Mouse (Mus musculus) liver, embryonic 11.5 days (tissue): Measurements from ENCODE around the gene Mthfsd. TPM values are rescaled to one million over a fixed set of nuclear protein-coding genes. Genes with fewer than 3 reads are reported as not detected.

Source experiments
- ATAC-seq: fragments of 200-750 bp; cut with Nextera tagmentation; replicated peaks from 2 replicates; pipeline ENCODE4 v1.8.0; 2017; ENCODE audit warnings: moderate number of reproducible peaks, mild to moderate bottlenecking, moderate TSS enrichment, moderate library complexity; ENCODE audit not compliant: low FRiP score
- DNase-seq: peaks from one replicate; pipeline ENCODE4 v3.0.0-alpha.2; 2017; ENCODE audit warnings: low spot score
- H3K27ac ChIP-seq: fragments of 300-500 bp; sonication (generic); 2 replicates; pipeline ENCODE4 v1.5.1; 2014; ENCODE audit warnings: mild to moderate bottlenecking, low read depth, low read length, control low read depth
- H3K27me3 ChIP-seq: fragments of 300-500 bp; sonication (generic); replicated peaks from 2 replicates; pipeline ENCODE4 v1.6.1; 2014; ENCODE audit warnings: low read length, mixed read lengths; ENCODE audit not compliant: control insufficient read depth, insufficient read depth
- H3K36me3 ChIP-seq: fragments of 300-500 bp; sonication (generic); 2 replicates; pipeline ENCODE4 v1.6.1; 2014; ENCODE audit warnings: mild to moderate bottlenecking, low read length, moderate library complexity, mixed read lengths; ENCODE audit not compliant: control insufficient read depth, insufficient read depth
- H3K4me1 ChIP-seq: fragments of 300-500 bp; sonication (generic); replicated peaks from 2 replicates; pipeline ENCODE4 v1.6.1; 2014; ENCODE audit warnings: low read length, mixed read lengths; ENCODE audit not compliant: control insufficient read depth, insufficient read depth
- H3K4me2 ChIP-seq: fragments of 300-500 bp; sonication (generic); 2 replicates; pipeline ENCODE4 v1.6.1; 2014; ENCODE audit warnings: mild to moderate bottlenecking, control low read depth, moderate library complexity
- H3K4me3 ChIP-seq: fragments of 300-500 bp; sonication (generic); 2 replicates; pipeline ENCODE4 v1.5.1; 2014; ENCODE audit warnings: low read depth, low read length, control low read depth
- H3K9ac ChIP-seq: fragments of 300-500 bp; sonication (generic); 2 replicates; pipeline ENCODE4 v1.6.1; 2014; ENCODE audit warnings: low read depth, low read length, control low read depth
- H3K9me3 ChIP-seq: fragments of 300-500 bp; sonication (generic); 2 replicates; pipeline ENCODE4 v1.6.1; 2016; ENCODE audit warnings: low read length, inconsistent platforms, mixed read lengths; ENCODE audit not compliant: control insufficient read depth
- WGBS: fragments of 180-500 bp; shearing (Covaris S2); extraction: QIAGEN DNeasy Blood & Tissue Kit; methylation state at CpG from one replicate; pipeline ENCODE4 v1.1.7; 2014; 5-methylcytosine and 5-hydroxymethylcytosine counted together
- microRNA-seq: library from miRNA; unstranded; fragments of <30 nt; microRNA quantifications from one replicate; pipeline ENCODE4, GENCODE M21; 2017; ENCODE audit warnings: borderline number of aligned reads
- polyA plus RNA-seq: library from polyadenylated mRNA; unstranded; fragments of >200 nt; fragmentation: Nextera tagmentation; extraction: Ambion mirVana; gene quantifications from 2 replicates; pipeline ENCODE4 v1.2.1, GENCODE M21; 2014

The Mthfsd gene
- polyA plus RNA-seq, 1 experiment from 2014 or later = 48.1 TPM

- no peaks in the 10 kb centered on the region for H3K4me1 ChIP-seq
- no peak overlapping the region for H3K4me2 ChIP-seq
- DNase-seq = no peak
- no peak overlapping the region for H3K9ac ChIP-seq
- no peak overlapping the region for H3K4me3 ChIP-seq
- H3K27ac ChIP-seq = no peak overlapping the region
- H3K9me3 ChIP-seq = no peaks in the 10 kb centered on the region
- 76% methylated on average over 9 of the region's 9 CpGs for WGBS
- peaks cover 4% of the 10 kb centered on the region; the same call in 1 of the 2 replicates for H3K27me3 ChIP-seq
- H3K36me3 ChIP-seq = no peaks in the 10 kb centered on the region
- ATAC-seq = no peak
These were observed 50.1 kb downstream of the Mthfsd start for GRCm38 (mm10) chr8:121058081-121058480.

DNA sequence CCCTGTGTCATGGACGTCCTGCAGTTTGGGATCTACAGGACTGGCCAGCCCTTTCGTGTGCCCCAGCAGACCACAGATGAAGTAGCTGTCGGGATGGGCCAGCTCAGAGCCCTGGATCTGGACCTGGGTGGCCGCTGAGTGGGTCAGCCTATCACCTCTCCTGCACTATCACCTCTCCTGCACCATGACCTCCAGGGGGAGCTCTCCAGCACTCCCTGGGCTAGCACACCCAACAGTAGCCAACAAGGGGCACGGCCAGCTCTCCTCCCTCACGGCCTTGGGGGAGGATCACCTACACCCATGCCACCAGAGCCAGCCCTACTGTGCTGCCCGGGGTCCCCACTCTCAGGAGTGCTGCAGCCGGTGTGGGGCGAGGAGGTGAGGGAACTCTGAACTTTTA lies 60.8 kb downstream of the Mthfsd start:
- H3K4me2 ChIP-seq = no peak overlapping the region
- DNase-seq = no peak
- ATAC-seq = no peak
- WGBS = 64% methylated on average over 9 of the region's 9 CpGs
- H3K9ac ChIP-seq = no peak overlapping the region
- H3K27me3 ChIP-seq = no peaks in the 10 kb centered on the region
- H3K27ac ChIP-seq = no peak overlapping the region
- H3K4me1 ChIP-seq = peaks cover 3% of the 10 kb centered on the region; the same call in 1 of the 2 replicates
- H3K9me3 ChIP-seq = no peaks in the 10 kb centered on the region; the same call in 1 of the 2 replicates
- H3K36me3 ChIP-seq = no peaks in the 10 kb centered on the region
- H3K4me3 ChIP-seq = no peak overlapping the region

DNA sequence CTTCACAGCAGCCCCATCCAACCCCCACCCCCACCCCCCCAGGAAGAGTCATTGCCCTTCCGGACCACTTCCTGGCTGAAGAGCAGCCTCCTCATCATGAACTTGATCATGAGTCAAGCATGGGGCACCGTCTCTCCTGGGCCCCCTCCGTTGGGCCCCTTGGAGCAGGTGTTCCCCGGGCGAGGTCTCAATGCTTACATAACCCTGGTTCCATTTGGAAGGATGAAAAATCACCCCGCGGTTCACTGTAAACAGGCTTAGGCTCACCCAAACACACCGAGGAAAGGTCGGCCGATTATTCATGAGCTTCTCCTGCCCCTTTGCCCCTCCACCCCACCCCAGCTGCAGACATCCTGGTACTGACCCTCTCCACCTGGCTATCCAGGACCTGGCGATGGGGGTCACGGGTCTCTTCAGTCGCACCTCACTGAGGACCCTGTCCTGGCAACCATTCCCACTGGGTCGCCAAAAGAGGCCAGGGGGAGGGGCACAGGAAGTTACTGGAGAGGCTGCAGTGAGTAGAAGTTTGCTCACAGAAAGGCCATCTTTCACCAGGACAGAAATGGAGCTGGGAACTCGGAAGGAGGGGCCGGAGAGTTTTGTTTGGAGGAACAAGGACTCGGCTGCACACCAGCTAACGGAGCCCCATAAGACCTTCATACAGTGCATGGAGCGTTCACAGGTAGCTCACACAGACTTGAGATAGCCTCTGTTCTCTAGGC lies 64.3 kb downstream of the Mthfsd start:
- H3K4me3 ChIP-seq = no peak overlapping the region
- ATAC-seq (no peak), DNase-seq (peak; percentile 43)
- 44% methylated on average over 19 of the region's 19 CpGs for WGBS
- H3K36me3 ChIP-seq = no peaks in the 10 kb centered on the region
- H3K27ac ChIP-seq = no peak overlapping the region; the same call in 1 of the 2 replicates
- no peak overlapping the region for H3K9ac ChIP-seq
- no peaks in the 10 kb centered on the region; the same call in 1 of the 2 replicates for H3K9me3 ChIP-seq
- peak overlapping the region; percentile 9; the same call in 1 of the 2 replicates for H3K4me2 ChIP-seq
- H3K27me3 ChIP-seq = no peaks in the 10 kb centered on the region
- no peaks in the 10 kb centered on the region for H3K4me1 ChIP-seq

Small RNA genes within 50 kb of the gene (microRNA-seq; reads per million reads assigned to microRNA genes)
- gene Gm27530 = not detected

Other genes starting within 250 kb of the Mthfsd start
- 37.6 and 37.8 TPM in 2 replicates for gene Foxf1, start 24.0 kb downstream of the Mthfsd start, polyA plus RNA-seq
- 2.6 and 3.4 TPM in 2 replicates for gene Foxc2, start 7.8 kb upstream of the Mthfsd start, polyA plus RNA-seq
- gene Foxl1, start 19.5 kb upstream of the Mthfsd start, polyA plus RNA-seq = 0.61 and 0.73 TPM in 2 replicates